Mouse (Mus musculus): ENCODE results near the gene Map1b. TPM values are rescaled to one million over a fixed set of nuclear protein-coding genes. Genes with fewer than 3 reads are reported as not detected.

The Map1b gene
- total RNA-seq (2021) = 1,000 to 10,000 TPM; 1,031 to 1,111 TPM
- long read RNA-seq, partial matches to known transcripts = 15 of 42 reads
- long read RNA-seq, other reads (novel, unspliced or antisense) = 26 of 42 reads

GRCm38 (mm10) chr13:99516448-99516881 lies at the start of gene Map1b:
Gene Map1b, minus strand, starts transcription at chr13:99516540.
- peak; percentile 75 to 81 for DNase-seq (ENCODE audit: low spot score in 2 of 2)

DNA sequence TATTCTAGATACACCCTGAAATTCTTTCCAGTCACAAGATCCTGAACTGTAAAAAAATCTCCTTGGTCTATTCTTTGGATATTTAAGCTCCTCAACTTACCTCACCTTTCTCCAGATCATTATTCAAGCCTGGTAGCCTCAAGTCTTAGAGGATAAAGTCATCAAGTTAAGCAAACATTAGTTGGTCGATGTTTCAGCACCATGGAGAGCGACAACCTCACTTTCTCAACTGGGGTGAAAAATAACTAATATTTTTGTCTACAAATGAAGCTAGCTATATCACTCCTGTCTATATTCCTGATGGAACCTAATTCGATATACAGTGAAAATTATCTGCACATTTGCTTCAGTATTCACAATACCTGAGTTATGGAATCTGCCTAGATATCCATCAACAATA lies 48.0 kb upstream of the Map1b start:
- peak in 1 of 2 experiments; percentile 30 for DNase-seq (ENCODE audit: low spot score in 2 of 2)

- DNase-seq (ENCODE audit: low spot score in 2 of 2) = no peak
These were observed 46.7 kb upstream of the Map1b start for GRCm38 (mm10) chr13:99563021-99563420.

DNA sequence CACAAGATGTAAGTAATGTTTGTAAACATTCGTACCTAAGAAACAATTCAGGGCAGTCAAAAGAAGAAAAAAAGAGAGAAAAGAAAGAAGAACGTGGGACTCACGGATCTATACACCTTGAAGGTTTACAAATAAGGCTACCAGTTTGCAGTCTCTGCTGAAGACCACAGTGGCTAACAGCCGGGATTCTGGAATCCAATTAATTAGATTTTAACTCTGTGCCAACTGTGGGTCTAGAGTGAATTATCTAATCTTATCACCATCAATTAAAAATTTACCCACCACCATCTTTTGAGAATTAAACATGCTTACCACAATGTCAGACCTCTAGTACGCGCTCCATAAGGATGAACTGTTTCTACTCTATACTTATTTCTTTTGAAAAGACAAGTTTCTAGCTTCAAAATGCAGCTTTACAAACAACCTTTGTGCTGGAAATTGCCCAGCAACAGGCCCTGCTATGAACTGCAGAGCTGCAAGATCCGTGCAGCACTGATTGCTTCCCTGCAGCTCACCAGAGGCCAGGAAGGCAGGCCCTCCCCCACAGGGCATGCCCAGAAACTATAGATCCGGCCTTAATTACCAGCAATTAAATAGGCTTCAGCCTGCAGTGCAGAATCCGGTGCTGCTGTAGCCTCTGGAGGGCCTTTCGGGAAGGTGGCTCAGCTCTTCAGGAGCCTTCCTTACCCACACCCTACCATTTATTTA lies 45.7 kb upstream of the Map1b start:
- no peak for DNase-seq (ENCODE audit: low spot score in 2 of 2)

DNA sequence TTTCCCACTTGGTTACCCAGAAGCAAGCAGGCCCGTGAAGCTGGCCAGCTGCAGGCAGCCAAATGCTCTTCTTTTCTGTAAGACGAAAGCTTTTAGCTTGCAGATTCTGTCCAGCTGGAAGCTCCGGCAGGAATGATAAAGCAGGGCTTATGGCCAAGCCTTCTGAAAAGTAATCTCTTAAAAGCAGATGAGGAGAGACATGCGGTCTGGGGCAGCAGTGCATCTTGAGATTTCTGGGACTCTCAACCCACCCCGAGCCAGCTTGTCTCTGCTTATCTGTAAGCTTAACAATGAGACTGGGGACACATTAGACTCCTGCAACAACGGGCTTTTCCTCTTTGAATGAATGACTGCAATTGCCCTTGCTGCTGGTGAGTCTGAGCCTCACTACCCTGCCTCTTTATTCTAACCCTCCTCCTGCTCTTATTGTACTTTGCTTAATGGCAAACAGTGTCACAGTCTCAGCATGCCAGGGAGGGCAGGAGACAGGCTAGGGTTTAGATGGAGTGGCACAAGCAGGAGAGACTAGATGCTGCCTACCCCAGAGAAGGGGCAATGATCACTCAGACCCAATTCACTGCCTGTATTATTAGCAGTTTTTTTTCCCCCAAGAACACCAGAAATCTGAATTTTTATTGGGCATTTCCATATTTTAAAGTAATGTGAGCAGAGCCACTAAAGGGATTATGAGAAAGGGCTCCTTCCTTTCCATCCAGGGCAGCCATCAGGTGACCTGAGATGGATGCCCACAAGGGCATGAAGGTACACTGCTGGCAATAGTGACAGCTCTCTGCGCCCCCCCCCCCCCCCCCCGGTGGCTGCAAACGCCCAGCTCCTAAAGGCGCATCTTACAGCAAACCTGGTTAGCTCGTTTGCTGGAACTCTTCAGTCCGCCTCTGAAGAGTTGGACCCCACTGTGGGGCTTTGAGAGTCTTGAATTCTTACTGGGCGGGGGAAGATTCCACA lies 44.6 kb upstream of the Map1b start:
- DNase-seq (ENCODE audit: low spot score in 2 of 2) = peak; percentile 18 to 26

- no peak for DNase-seq (ENCODE audit: low spot score in 2 of 2)
These were observed 42.0 kb upstream of the Map1b start for GRCm38 (mm10) chr13:99558216-99558906.

GRCm38 (mm10) chr13:99557813-99558212 lies 41.5 kb upstream of the Map1b start:
- DNase-seq (ENCODE audit: low spot score in 2 of 2) = no peak

- DNase-seq (ENCODE audit: low spot score in 2 of 2) = no peak
These were observed 41.0 kb upstream of the Map1b start for GRCm38 (mm10) chr13:99557331-99557730.

GRCm38 (mm10) chr13:99554960-99555359 lies 38.6 kb upstream of the Map1b start:
- DNase-seq (ENCODE audit: low spot score in 2 of 2) = no peak

DNA sequence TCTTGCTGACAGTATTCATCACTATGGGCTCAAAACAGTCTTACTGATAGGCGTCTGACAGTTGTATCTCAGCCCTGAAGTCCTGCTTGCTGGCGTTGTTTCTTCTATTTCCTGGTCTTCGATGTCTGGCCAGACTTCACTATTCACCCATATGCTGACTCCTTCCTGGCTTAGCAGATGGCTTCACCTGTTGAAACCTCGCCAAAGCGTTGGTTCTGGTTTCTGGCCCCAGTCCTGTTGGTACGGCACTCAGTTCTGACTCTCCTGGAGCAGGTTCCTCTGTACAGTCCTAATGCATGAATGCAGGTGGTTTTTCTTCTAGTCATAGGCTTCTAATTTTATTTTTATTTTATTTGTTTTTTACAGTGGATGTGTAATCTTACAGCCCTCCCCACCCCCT lies 38.1 kb upstream of the Map1b start:
- DNase-seq (ENCODE audit: low spot score in 2 of 2) = no peak

DNA sequence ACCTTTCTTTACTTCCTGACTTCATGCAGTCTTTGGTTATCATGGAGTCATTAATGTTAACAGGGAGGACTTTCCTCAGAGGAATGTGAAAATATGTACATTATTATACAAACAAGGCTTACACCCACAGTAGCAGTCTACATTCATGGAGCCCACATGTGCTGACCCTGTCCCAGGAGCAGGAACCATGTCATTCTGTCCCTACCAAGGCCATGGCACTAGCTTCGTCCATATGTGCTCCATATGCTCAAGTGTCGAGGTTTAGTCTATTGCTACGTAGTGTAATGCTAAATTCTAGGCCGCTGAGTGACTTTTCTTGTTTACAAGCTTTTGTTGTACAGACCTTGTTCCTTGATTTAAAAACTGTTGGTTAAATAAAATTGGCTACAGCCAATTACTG lies 36.0 kb upstream of the Map1b start:
- DNase-seq (ENCODE audit: low spot score in 2 of 2) = no peak

DNA sequence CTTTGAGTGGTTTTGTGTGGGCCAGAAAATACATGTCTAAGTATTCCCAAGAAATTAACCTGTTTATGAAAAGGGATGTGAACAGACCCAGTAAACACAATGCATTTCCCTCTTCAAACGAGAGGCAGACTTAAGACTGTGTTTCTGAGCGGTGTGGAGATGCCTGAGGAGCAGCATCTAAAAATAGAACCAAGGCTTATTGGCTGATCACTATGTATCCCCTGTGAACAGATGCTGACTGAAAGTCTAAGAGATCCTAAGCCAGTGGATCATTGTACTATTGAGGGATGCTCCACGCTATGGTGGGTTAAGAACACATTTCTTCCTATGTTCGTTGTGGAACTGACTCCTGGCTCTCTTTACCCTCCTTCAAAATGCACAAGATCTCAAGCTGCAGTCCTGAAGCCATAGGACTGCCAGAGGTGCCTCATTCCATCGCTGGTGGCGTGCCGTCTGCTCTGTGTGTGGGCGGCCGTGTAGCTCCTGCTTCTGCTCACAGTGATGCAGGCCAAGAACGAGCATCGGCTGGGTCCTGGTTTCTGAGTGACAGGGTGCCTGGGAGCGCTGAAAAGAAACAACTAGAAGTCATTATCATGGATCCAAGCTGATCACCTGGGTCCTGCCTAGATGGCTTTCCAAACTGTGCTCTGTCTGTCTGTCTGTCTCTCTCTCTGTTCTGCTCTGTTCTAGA lies 34.5 kb upstream of the Map1b start:
- DNase-seq (ENCODE audit: low spot score in 2 of 2) = peak; percentile 38 to 48

DNA sequence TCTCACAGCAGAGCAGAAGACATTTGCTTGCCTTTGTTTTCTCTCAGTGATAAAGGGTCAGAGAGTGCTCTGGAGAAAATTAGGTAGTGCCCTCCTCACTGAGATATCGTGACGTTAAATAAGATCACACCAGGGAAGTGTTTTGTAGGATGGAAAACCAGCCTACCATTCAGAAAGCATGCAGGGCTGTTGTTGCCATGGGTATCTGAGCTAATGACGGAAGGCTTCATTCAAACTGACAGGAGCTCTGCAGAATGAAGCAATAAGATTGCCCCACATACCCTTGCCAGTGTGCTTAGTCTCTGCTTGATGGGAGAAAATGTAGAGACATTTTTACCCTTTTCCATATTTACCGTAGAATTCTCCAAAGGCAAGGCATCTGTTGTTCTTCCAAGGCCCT lies 33.7 kb upstream of the Map1b start:
- no peak for DNase-seq (ENCODE audit: low spot score in 2 of 2)

- DNase-seq (ENCODE audit: low spot score in 2 of 2) = peak in 1 of 2 experiments; percentile 20
These were observed 33.2 kb upstream of the Map1b start for GRCm38 (mm10) chr13:99549584-99549983.

DNA sequence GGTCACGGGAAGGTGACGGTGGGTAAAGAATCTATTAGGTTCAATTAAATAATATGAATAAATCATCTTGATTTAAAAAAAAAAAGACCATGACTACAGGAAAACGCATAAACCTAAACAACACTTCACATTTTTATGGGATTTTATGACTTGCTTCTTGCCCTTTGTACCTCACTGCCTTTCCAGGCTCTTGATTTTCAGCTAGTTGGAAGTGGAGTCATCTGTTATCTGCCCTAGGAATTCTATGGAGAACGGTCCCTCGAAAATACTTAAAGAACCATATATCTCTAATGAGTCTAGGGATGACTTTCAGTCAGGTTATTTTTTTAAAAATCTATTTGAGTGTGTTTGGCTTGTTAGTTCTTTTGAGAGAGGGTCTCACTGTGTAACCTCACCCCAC lies 30.5 kb upstream of the Map1b start:
- DNase-seq (ENCODE audit: low spot score in 2 of 2) = no peak

DNA sequence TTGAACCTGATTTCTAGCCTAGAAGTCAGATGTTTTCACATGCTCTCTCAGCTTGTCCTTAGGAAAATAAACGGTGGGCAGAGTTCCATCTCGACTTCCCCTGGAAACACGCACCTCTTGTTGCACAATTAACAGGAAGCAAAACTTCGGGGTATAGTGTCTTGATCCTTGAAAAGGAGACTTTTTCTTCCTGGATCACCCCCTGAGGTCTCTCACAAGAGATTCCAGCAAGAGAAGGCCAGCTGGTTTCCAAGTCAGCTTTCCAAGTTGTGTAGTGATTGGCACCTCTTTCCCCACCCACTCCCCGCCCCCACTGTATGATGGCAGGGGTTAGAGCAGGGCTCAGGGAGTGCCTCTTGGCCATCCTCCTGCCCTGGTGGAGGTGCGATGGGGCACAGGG lies 28.9 kb upstream of the Map1b start:
- no peak for DNase-seq (ENCODE audit: low spot score in 2 of 2)

- DNase-seq (ENCODE audit: low spot score in 2 of 2) = no peak
These were observed 25.3 kb upstream of the Map1b start for GRCm38 (mm10) chr13:99541429-99542267.

DNA sequence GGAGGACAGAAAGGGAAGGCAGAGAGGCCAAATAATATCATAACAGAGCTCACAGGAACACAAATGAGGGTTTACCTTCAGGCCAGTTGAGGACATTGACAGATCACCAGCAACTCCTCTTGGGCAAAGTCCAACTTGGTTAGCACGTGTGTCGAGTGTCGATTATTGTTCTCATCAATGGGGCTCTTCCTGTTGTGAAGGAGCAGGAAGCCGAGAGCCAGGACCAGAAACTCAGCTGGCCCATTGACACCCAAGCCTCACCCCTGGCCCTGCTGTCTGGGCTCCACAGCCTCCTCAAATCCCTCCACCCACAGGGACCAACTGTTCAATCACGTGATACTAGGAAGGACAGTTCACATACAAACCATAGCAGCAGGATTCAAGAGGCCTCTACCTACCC lies 22.9 kb upstream of the Map1b start:
- no peak for DNase-seq (ENCODE audit: low spot score in 2 of 2)

- no peak for DNase-seq (ENCODE audit: low spot score in 2 of 2)
These were observed 22.5 kb upstream of the Map1b start for GRCm38 (mm10) chr13:99538851-99539250.
